Mouse (Mus musculus) spleen, adult 2 months (tissue): Measurements from ENCODE around the gene Pxt1.

Experiments
- CTCF ChIP-seq: fragments of 200-500 bp; IDR thresholded peaks from 2 replicates; pipeline ENCODE4 v1.5.1; 2011; ENCODE audit warnings: mild to moderate bottlenecking, inconsistent platforms; ENCODE audit not compliant: insufficient read depth, insufficient read length, insufficient replicate concordance; ENCODE audit errors: extremely low read depth
- POLR2A ChIP-seq: fragments of 200-500 bp; IDR thresholded peaks from 2 replicates; pipeline ENCODE4 v1.6.1; 2011; ENCODE audit warnings: low read depth, low read length, inconsistent platforms

GRCm38 (mm10) chr17:28936133-28936532, 7.5 kb downstream of the Pxt1 start:
- TF ChIP-seq CTCF (no peak), POLR2A (no peak)
